Mouse (Mus musculus) megakaryocyte, embryonic 14.5 days (primary cell): ENCODE data around the gene Saa4. TPM values are rescaled to one million over a fixed set of nuclear protein-coding genes. Genes with fewer than 3 reads are reported as not detected.

Experiments
- H3K27me3 ChIP-seq: replicated peaks from 2 replicates; pipeline ENCODE3; 2012; ENCODE audit warnings: inconsistent platforms
- H3K36me3 ChIP-seq: replicated peaks from 2 replicates; pipeline ENCODE3; 2012; ENCODE audit warnings: low read length, inconsistent platforms, mixed read lengths
- H3K4me1 ChIP-seq: 2 replicates; pipeline ENCODE4 v1.6.1; 2012; ENCODE audit warnings: inconsistent platforms
- H3K4me3 ChIP-seq: replicated peaks from 2 replicates; pipeline ENCODE3; 2012; ENCODE audit warnings: moderate library complexity, mild to moderate bottlenecking, inconsistent platforms
- H3K9me3 ChIP-seq: 2 replicates; pipeline ENCODE4 v1.6.1; 2012; ENCODE audit warnings: inconsistent platforms
- FLI1 ChIP-seq: IDR thresholded peaks from 2 replicates; pipeline ENCODE4 v1.6.1; 2012; ENCODE audit warnings: low read length, inconsistent platforms, mixed read lengths
- GATA1 ChIP-seq: IDR thresholded peaks from 3 replicates; pipeline ENCODE4 v1.6.1; 2012; ENCODE audit warnings: mixed read lengths, low read length, inconsistent platforms, borderline replicate concordance
- polyA plus RNA-seq: library from polyadenylated mRNA; stranded (reverse); fragments of >175 nt; gene quantifications from 2 replicates; pipeline ENCODE4 v1.2.3, GENCODE M21; 2012; ENCODE audit warnings: low replicate concordance; ENCODE audit not compliant: insufficient read depth

Gene Saa4
- polyA plus RNA-seq: not detected in 2 replicates

DNA sequence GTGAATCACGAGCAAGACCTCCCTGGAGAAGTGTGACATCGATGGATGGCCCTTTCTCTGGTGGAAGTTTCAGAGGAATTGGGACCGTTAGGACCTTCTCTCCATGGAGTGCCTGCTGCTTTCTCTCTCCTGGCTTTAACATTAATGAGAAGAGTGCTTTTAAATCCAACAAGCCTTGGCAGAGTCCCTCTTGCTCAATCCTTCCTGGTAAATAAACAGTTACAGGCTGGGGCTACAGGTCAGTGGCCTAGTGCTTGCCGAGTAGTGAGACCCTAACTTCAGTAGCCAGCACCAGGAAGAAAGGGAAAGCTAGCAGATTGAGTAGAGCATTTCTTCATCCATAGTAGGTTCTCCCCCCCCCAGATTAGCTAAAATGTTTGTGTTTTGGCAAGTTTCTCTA is at the start of gene Saa4:
Gene Saa4 (minus strand): TSS at position 146 of the 400 bp plus-strand sequence.
- Histone ChIP-seq H3K4me3 (no peak within 1 kb of the TSS), H3K4me1 (peaks cover 11% of the 10 kb centered on the region), H3K36me3 (no peaks in the 10 kb centered on the region), H3K9me3 (peaks cover 8% of the 10 kb centered on the region), H3K27me3 (peaks cover 28% of the 10 kb centered on the region)
- TF ChIP-seq GATA1 (no peak), FLI1 (no peak)

DNA sequence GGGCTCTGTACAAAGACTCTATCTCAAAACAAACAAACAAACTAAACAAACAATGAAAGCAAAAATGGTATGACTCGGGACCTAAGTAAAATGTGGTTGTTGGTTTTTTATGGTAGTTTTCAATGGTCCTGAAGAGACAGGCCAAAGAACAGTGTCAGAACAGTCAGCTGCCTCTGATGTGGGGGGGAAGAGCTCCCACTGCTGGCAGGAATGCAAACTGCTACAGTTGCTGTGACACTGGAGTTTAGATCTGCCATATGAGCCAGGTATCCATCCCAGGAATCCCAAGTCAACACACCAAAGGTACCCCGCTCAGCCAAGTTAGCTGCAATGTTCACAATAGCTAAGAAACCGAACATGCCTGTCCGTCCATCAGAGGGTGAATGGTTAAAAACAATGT is 38.3 kb upstream of the Saa4 start:
- TF ChIP-seq GATA1 (no peak), FLI1 (no peak)
- no peaks in the 10 kb centered on the region for H3K27me3 ChIP-seq
- H3K4me1 ChIP-seq: 0 out of 2 replicates have a peak, but pooled peaks cover 3% of the 10 kb centered on the region
- H3K4me3 ChIP-seq: no peak overlapping the region
- no peaks in the 10 kb centered on the region for H3K9me3 ChIP-seq
- H3K36me3 ChIP-seq: peaks cover 93% of the 10 kb centered on the region

DNA sequence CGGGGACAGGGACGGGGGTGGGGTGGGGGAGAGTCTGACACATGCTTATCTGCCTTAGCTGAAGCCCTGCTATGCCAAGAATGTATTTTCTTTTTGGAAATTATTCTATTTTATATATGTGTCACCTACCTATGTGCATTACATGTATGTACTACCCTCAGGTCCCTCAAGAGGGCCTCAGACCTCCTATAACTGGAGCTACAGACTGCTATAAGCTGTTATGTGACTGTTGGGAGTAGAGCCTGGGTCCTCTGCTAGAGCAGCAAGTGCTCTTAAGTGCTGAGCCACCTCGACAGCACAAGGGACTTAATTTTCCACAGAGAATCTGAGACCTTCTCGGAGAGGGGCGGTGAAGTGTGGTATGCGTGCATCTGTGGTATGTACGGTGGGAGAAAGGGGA is 36.0 kb upstream of the Saa4 start:
- Histone ChIP-seq H3K36me3 (peaks cover 92% of the 10 kb centered on the region), H3K4me3 (no peak overlapping the region), H3K4me1 (0 out of 2 replicates have a peak, but pooled peaks cover under 1% of the 10 kb centered on the region), H3K9me3 (no peaks in the 10 kb centered on the region), H3K27me3 (no peaks in the 10 kb centered on the region)
- TF ChIP-seq FLI1 (no peak), GATA1 (no peak)

DNA sequence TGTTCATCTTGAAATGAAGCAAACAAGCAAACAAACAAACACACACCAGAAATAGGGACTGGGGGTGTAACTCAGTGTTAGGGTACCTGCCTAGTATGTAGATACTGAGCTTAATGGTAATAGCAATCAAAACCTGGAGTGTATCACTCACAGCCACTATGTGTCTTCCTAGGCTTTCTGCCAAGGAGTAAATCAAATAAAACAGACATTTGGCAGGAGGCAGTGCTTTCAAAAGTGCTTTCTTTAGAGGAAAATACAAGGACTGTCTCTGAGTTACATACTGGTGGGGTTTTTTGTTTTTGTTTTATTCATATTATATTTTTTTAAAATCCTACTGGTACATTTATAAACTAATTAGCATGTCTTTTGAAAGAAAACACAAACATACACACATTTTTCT is 35.0 kb upstream of the Saa4 start:
- no peaks in the 10 kb centered on the region for H3K27me3 ChIP-seq

DNA sequence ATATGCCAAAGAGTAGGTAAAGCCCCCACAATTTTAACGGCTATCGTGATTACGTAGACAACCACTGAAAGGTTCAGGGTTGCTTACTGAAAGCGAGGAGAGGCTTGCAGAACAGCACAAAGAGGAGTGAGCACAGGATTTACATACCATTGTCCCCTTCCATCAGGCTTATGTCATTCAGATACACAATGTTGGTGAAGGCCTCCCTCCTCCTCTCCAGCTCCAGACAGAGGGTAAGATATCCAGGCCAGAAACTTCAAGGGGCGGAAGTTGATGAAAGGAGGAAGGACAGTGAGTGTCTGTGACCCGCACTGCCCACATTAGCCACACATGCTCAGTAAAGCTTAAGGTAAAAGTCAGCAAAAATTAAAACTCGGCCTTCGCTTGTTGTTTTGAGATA is 32.3 kb upstream of the Saa4 start:
- Histone ChIP-seq H3K36me3 (peaks cover 97% of the 10 kb centered on the region), H3K9me3 (no peaks in the 10 kb centered on the region), H3K4me3 (no peak overlapping the region), H3K27me3 (no peaks in the 10 kb centered on the region), H3K4me1 (peaks cover 7% of the 10 kb centered on the region)
- no peak for TF ChIP-seq FLI1
- TF ChIP-seq GATA1: no peak

More for the DNA sequence above, 35.0 kb upstream of the Saa4 start:
- Histone ChIP-seq H3K4me3 (no peak overlapping the region), H3K36me3 (peaks cover 92% of the 10 kb centered on the region), H3K9me3 (no peaks in the 10 kb centered on the region), H3K4me1 (no peaks in the 10 kb centered on the region)
- no peak for TF ChIP-seq GATA1

DNA sequence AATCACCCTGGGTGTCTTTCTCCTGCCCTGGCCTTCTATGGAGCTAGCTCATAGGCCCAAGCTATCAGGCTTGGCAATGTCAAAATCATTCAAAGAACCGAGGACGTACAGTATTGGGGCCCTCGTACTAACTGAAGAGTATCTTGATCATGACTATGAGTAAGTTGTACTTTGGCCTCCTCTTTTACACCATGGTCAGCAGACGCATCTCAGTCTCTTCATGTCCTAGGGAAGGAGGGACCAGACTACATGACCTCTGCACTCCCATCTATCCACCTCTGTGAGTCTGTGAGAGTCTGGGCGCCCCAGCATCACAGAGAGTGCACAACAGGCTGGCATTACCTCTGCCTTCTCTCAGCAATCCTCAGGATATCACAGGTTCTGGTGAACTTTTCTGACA is 30.2 kb upstream of the Saa4 start:
- peaks cover 8% of the 10 kb centered on the region for H3K4me1 ChIP-seq
- H3K4me3 ChIP-seq: no peak overlapping the region
- H3K9me3 ChIP-seq: no peaks in the 10 kb centered on the region
- TF ChIP-seq FLI1 (no peak), GATA1 (no peak)
- no peaks in the 10 kb centered on the region for H3K27me3 ChIP-seq
- H3K36me3 ChIP-seq: peaks cover 89% of the 10 kb centered on the region

DNA sequence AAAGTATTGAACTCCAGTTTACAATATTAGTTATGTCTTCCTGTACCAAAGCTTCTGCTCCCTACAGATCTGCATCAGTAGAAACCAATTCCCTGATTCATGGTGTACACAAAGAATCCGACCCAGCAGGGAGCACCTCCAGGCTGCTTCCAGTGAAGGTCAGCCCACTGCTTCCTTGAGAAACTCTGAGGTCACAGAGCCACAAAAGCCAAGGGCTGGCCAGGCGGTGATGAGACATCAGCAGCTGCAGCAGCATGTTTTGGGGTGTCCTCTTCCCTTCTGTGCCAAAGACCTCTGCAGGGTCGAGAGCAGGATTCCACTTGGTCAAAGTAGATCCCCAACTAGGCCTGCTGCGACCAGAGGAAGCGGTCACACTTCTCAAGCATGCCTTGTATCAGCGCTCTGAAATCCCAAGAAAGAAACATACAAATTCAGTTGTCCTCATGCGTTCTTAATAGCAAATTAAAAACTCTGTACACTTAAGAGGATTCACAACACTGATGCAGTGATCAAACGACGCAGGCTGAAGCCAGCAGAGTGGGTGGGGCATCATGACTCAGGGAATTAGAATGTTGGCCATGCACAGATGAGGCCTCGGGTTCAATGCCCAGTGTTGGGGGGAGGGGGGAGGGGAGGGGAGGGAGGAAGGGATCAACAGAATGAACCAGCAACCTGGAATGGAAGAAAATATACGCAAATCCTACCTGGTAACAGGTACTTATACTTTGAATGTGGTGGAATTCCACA is 28.8 kb upstream of the Saa4 start:
- H3K4me1 ChIP-seq: peaks cover 21% of the 10 kb centered on the region
- H3K9me3 ChIP-seq: no peaks in the 10 kb centered on the region
- H3K27me3 ChIP-seq: no peaks in the 10 kb centered on the region
- TF ChIP-seq GATA1 (no peak), FLI1 (no peak)
- no peak overlapping the region for H3K4me3 ChIP-seq
- peaks cover 76% of the 10 kb centered on the region for H3K36me3 ChIP-seq

DNA sequence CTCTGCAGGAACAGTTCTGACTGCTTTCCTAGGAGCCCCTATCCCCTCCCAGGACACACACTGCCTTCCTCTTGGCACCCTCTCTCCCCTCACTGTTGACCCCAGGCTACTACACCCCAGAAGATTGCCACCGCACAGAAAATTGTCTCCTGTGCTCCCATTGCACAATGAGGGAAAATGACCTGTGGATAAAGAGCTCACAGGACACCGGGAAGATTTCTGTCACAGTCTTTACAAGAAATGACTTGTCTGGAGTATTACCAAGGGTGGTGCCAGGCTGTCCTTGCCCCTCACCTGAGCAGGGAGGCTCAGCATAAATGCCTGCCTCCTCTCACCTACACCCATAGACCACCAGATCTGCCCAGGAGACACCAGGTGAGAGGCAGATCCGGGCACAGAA is 19.1 kb upstream of the Saa4 start, which contains the start of gene Saa2:
Gene Saa2 (plus strand): TSS at position 301 of the 400 bp plus-strand sequence.
- Histone ChIP-seq H3K4me1 (peaks cover 52% of the 10 kb centered on the region), H3K36me3 (no peaks in the 10 kb centered on the region), H3K4me3 (no peak within 1 kb of the TSS), H3K9me3 (no peaks in the 10 kb centered on the region), H3K27me3 (peaks cover 35% of the 10 kb centered on the region)
- TF ChIP-seq FLI1 (no peak), GATA1 (no peak)

DNA sequence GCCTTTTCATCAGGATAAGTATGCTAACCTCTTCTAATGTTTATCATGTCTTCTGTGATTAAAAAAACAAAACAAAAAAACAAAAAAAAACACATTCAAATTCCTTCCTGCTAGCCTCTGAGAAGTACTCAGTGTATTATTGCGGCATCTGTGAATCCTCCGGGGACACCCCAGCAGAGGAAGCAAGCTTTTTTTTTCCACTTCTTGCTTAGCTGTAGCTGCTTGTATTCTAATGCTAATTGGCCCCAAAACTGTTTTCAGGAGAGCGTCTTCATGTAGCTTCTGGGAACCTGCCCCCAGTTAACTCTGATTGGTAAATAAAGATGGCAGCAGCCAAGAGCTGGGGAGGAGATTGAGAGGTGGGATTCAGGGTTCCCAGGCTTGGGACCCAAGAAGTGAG is 16.1 kb upstream of the Saa4 start:
- H3K9me3 ChIP-seq: no peaks in the 10 kb centered on the region
- peaks cover 46% of the 10 kb centered on the region for H3K27me3 ChIP-seq
- no peaks in the 10 kb centered on the region for H3K36me3 ChIP-seq
- H3K4me3 ChIP-seq: no peak overlapping the region
- H3K4me1 ChIP-seq: peaks cover 25% of the 10 kb centered on the region
- TF ChIP-seq FLI1 (no peak), GATA1 (no peak)

DNA sequence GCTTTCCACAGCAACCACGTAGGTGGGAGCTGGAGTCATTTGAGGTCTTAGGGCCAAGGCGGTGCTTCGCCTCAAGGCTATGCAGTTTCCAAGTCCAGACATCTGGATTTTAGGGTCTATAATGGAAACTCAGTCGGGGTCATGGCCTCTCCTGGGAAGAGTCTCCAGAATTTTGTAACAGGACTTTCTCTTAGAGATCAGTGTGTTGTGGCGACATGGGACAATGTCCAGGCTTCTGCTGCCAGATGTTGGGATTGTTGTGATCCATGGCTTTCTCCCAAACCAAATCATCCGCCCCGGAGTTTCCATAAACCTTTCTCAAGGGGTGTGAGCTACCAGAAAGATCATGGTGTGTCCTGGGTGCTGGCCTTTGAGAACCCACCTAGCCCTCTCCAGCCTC is 14.0 kb upstream of the Saa4 start:
- no peak overlapping the region for H3K4me3 ChIP-seq

More for the DNA sequence above, 14.0 kb upstream of the Saa4 start:
- Histone ChIP-seq H3K27me3 (peaks cover 48% of the 10 kb centered on the region), H3K9me3 (no peaks in the 10 kb centered on the region), H3K36me3 (no peaks in the 10 kb centered on the region), H3K4me1 (peaks cover 22% of the 10 kb centered on the region)
- no peak for TF ChIP-seq GATA1
- TF ChIP-seq FLI1: no peak
